Mouse (Mus musculus) gastrocnemius, adult 2 months (tissue): ENCODE measurements at regions not wholly inside any gene's neighbourhood (a gene's known extent, or its start where the extent isn't known, plus 50 kb on each side); places are given as distances from the start of the nearest gene placed in this dataset.

ENCODE experiments used
- DNase-seq: peaks from one replicate; pipeline ENCODE4 v3.0.0; 2022
- H3K27ac ChIP-seq: fragments of 200-600 bp; 2 replicates; pipeline ENCODE4 v1.8.1; 2022; ENCODE audit warnings: mild to moderate bottlenecking
- H3K4me3 ChIP-seq: fragments of 200-600 bp; 2 replicates; pipeline ENCODE4 v1.8.1; 2022; ENCODE audit warnings: mild to moderate bottlenecking, moderate library complexity
- CTCF ChIP-seq: fragments of 200-600 bp; IDR thresholded peaks from 2 replicates; pipeline ENCODE4 v1.8.1; 2022; ENCODE audit warnings: antibody characterized with exemption, mild to moderate bottlenecking, moderate library complexity
- intact Hi-C: fragments of 180-260 bp; cut with DNase I; formaldehyde crosslinking; loops from one replicate; pipeline ENCODE4 v1.15.1; 2025

DNA sequence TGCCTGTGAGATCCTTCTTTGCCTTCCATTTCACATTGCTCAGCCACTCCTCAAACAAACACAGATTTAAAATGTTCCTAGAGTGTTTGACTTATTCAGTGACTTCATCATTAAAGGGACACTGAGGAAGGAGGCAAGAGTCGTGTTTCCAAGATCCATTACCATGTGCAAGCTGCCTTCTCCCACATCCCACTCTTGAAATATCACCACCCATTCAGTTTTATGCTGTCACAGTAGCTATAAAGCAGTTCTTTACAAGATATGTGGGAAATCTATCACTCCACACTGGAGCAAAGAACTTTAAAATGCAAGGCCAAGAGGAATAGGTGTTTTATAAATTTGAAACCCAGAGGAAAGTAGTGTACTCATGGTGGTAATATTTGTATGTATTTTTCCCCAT lies 110.2 kb upstream of the Gm12695 start:
- no peak for DNase-seq
- TF ChIP-seq CTCF: no peak
- Histone ChIP-seq H3K4me3 (no peak overlapping the region), H3K27ac (no peak overlapping the region)
- intact Hi-C loops: no loop called here

DNA sequence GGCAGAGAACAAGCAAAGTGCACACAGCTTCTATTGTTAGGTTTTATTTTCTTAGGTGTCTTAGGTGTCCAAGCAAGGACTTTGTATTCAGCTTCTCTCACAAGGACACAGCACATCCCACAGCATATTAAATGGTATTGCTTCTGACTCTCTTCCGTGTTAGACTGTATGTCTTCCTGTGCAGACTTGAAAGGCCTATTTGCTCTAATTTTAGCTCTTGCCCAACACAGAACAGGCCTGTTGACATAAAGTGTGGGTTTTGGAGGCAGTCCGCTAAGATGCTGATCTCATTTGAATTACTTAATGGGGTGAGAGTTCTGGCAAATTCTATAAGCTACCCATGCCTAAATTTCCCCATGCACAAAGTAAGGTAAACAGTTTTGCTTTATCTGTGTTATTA lies 96.1 kb upstream of the Gm12695 start:
- no peak for TF ChIP-seq CTCF
- intact Hi-C loops: no loop called here

DNA sequence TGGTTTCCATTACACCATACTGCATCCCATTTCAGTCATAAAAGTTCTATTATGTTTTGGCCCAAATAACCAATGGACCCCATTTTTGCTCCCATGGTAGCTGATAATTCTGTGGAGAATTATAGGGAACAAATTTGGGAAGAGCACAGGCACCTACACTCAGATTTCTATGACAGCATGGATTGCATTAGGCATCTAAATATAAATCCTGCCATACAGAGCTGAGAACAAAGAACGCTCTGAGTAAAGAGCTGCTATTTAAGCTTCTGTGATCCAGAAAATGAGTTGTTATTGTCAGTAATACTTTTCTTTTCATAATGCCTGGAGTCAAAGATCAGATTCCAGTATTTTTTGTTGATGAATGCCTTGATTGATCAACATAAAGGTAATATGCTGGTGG lies 93.0 kb upstream of the Gm12695 start:
- no peak for TF ChIP-seq CTCF
- intact Hi-C loops: no loop called here
- Histone ChIP-seq H3K4me3 (no peak overlapping the region), H3K27ac (no peak overlapping the region)
- no peak for DNase-seq

More for the DNA sequence above, 96.1 kb upstream of the Gm12695 start:
- no peak for DNase-seq
- no peak overlapping the region for H3K27ac ChIP-seq
- no peak overlapping the region for H3K4me3 ChIP-seq

GRCm38 (mm10) chr4:96874644-96875043 lies 89.7 kb upstream of the Gm12695 start:
- H3K4me3 ChIP-seq: no peak overlapping the region
- DNase-seq: no peak
- TF ChIP-seq CTCF: peak; percentile 31
- H3K27ac ChIP-seq: no peak overlapping the region
- intact Hi-C loops: no loop called here

- intact Hi-C loops: no loop called here
- no peak for TF ChIP-seq CTCF
- no peak overlapping the region for H3K4me3 ChIP-seq
- DNase-seq: no peak
- H3K27ac ChIP-seq: no peak overlapping the region
Measured at GRCm38 (mm10) chr4:96845170-96845569, 60.2 kb upstream of the Gm12695 start.
